Comparison of ENCODE assay signal across 14 mouse cellular contexts in genomic region chr7:24400489-24400888, GRCm38 (mm10). TPM values are rescaled to one million over a fixed set of nuclear protein-coding genes. Genes with fewer than 3 reads are reported as not detected.
DNase-seq lines count a peak whose midpoint lies in the region; ATAC-seq and TF ChIP-seq lines count a peak whose summit lies in the region.
"Not testable (repeated sequence)": the region's sequence is repeated elsewhere in the genome, so short reads cannot be mapped to it uniquely, and the experiment has no call there.
"Had no signal": no experiment of that assay in that cellular context is flagged by ENCODE, and none has a peak within 500 bp of the region (broad histone marks: within the 10 kb centered on the region; RNA-seq: fewer than 3 reads in every experiment).

No protein-coding gene starts in this region.

- H3K36me3 ChIP-seq in forebrain, embryonic 10.5 days (replicated peaks) = peaks cover 45% of the 10 kb centered on the region
- peaks cover 36% of the 10 kb centered on the region for H3K36me3 ChIP-seq in heart, embryonic 13.5 days
- H3K36me3 ChIP-seq in hindbrain, embryonic 16.5 days (ENCODE audit: control insufficient read depth, insufficient read depth, low read length) = not testable (repeated sequence)
- H3K36me3 ChIP-seq in liver, postnatal 0 days (replicated peaks; ENCODE audit: insufficient read depth, low read length) = peaks cover 23% of the 10 kb centered on the region
- H3K36me3 ChIP-seq in midbrain, embryonic 13.5 days = peaks cover 35% of the 10 kb centered on the region
- peaks cover 24% of the 10 kb centered on the region for H3K36me3 ChIP-seq in neural tube, embryonic 15.5 days

- H3K9me3 ChIP-seq in forebrain, embryonic 10.5 days; heart, embryonic 13.5 days; hindbrain, embryonic 16.5 days (ENCODE audit: control insufficient read depth, low read length); liver, postnatal 0 days (ENCODE audit: low read length); midbrain, embryonic 13.5 days; neural tube, embryonic 15.5 days (replicated peaks): not testable (repeated sequence)

- not testable (repeated sequence) for H3K27me3 ChIP-seq in forebrain, embryonic 10.5 days (ENCODE audit: poor library complexity, severe bottlenecking); heart, embryonic 13.5 days (replicated peaks); hindbrain, embryonic 16.5 days (replicated peaks; ENCODE audit: control insufficient read depth, insufficient read depth, low read length); liver, postnatal 0 days (ENCODE audit: insufficient read depth, low read length); midbrain, embryonic 13.5 days; neural tube, embryonic 15.5 days (replicated peaks)

- H3K4me3 ChIP-seq in bone marrow macrophage, adult 2 months (ENCODE audit: insufficient read depth, low read length) = peak overlapping the region; percentile 65; the same call in 1 of the 2 replicates
- H3K4me3 ChIP-seq in forebrain, embryonic 10.5 days = peak overlapping the region; percentile 70
- H3K4me3 ChIP-seq in heart, embryonic 13.5 days = peak overlapping the region; percentile 59
- peak overlapping the region; percentile 64 for H3K4me3 ChIP-seq in hindbrain, embryonic 16.5 days (ENCODE audit: low read length)
- peak overlapping the region; percentile 87; the same call in 1 of the 2 replicates for H3K4me3 ChIP-seq in layer of hippocampus, adult 2 months
- peak overlapping the region; percentile 51 for H3K4me3 ChIP-seq in liver, postnatal 0 days (ENCODE audit: low read depth, low read length)
- H3K4me3 ChIP-seq in midbrain, embryonic 13.5 days (replicated peaks) = peak overlapping the region; percentile 62
- H3K4me3 ChIP-seq in neural tube, embryonic 15.5 days (replicated peaks) = peak overlapping the region; percentile 49

- WGBS in forebrain, embryonic 10.5 days = 92% methylated on average over 4 of the region's 4 CpGs
- 90% methylated on average over 4 of the region's 4 CpGs for WGBS in heart, embryonic 13.5 days
- WGBS in hindbrain, embryonic 16.5 days = 94% methylated on average over 4 of the region's 4 CpGs
- WGBS in liver, postnatal 0 days (ENCODE audit: insufficient replicate concordance) = 74% methylated on average over 4 of the region's 4 CpGs
- 93% methylated on average over 4 of the region's 4 CpGs for whole genome bisulfite sequencing in midbrain, embryonic 13.5 days
- WGBS in neural tube, embryonic 15.5 days = 94% methylated on average over 4 of the region's 4 CpGs

- not testable (repeated sequence) for H3K27ac ChIP-seq in bone marrow macrophage, adult 2 months (ENCODE audit: insufficient read depth, low read depth, low read length); forebrain, embryonic 10.5 days; heart, embryonic 13.5 days (replicated peaks); hindbrain, embryonic 16.5 days (ENCODE audit: low read depth, low read length); layer of hippocampus, adult 2 months; midbrain, embryonic 13.5 days
- H3K27ac ChIP-seq in liver, postnatal 0 days (ENCODE audit: low read depth) = peak overlapping the region; percentile 95; the same call in 1 of the 2 replicates
- H3K27ac ChIP-seq in neural tube, embryonic 15.5 days (replicated peaks) = peak overlapping the region; percentile 94; the same call in 1 of the 2 replicates

- ATAC-seq in heart, embryonic 13.5 days (ENCODE audit: extremely low read depth, insufficient number of reproducible peaks, low FRiP score, low TSS enrichment); hindbrain, embryonic 16.5 days; liver, postnatal 0 days; midbrain, embryonic 13.5 days; neural tube, embryonic 15.5 days (ENCODE audit: low FRiP score): not testable (repeated sequence)

- TF ChIP-seq CTCF in bone marrow macrophage, adult 2 months (IDR thresholded peaks at IDR 0.05; ENCODE audit: low read depth, low read length); liver, postnatal 0 days (IDR thresholded peaks at IDR 0.05; ENCODE audit: low read depth): not testable (repeated sequence)
- TF ChIP-seq CTCF in layer of hippocampus, adult 2 months (conservative IDR thresholded peaks at IDR 0.05) = peak; percentile 19; the same call in 1 of the 2 replicates

- H3K9ac ChIP-seq in heart, embryonic 13.5 days; hindbrain, embryonic 16.5 days (ENCODE audit: low read depth, low read length); midbrain, embryonic 13.5 days (replicated peaks); neural tube, embryonic 15.5 days (replicated peaks): not testable (repeated sequence)
- H3K9ac ChIP-seq in liver, postnatal 0 days (replicated peaks) = peak overlapping the region; percentile 66

- not testable (repeated sequence) for DNase-seq in forebrain, embryonic 10.5 days (ENCODE audit: extremely low spot score, low spot score); layer of hippocampus, adult 2 months (ENCODE audit: low spot score in 2 of 2); liver, postnatal 0 days

- not testable (repeated sequence) for TF ChIP-seq EP300 in liver, postnatal 0 days (IDR thresholded peaks at IDR 0.05; ENCODE audit: low read depth)

- H3K4me1 ChIP-seq in bone marrow macrophage, adult 2 months (ENCODE audit: control insufficient read depth, insufficient read depth, low read length) = peaks cover 22% of the 10 kb centered on the region
- H3K4me1 ChIP-seq in forebrain, embryonic 10.5 days = peaks cover 18% of the 10 kb centered on the region; the same call in 1 of the 2 replicates
- H3K4me1 ChIP-seq in heart, embryonic 13.5 days = peaks cover 17% of the 10 kb centered on the region
- peaks cover 11% of the 10 kb centered on the region for H3K4me1 ChIP-seq in hindbrain, embryonic 16.5 days (ENCODE audit: control insufficient read depth, insufficient read depth, low read depth, low read length)
- H3K4me1 ChIP-seq in liver, postnatal 0 days (ENCODE audit: insufficient read depth) = peaks cover 21% of the 10 kb centered on the region
- peaks cover 11% of the 10 kb centered on the region for H3K4me1 ChIP-seq in midbrain, embryonic 13.5 days (replicated peaks)
- peaks cover 24% of the 10 kb centered on the region; the same call in 1 of the 2 replicates for H3K4me1 ChIP-seq in neural tube, embryonic 15.5 days

- H3K4me2 ChIP-seq in heart, embryonic 13.5 days = peak overlapping the region; percentile 80
- H3K4me2 ChIP-seq in hindbrain, embryonic 16.5 days (ENCODE audit: low read length) = peak overlapping the region; percentile 71
- H3K4me2 ChIP-seq in liver, postnatal 0 days (ENCODE audit: low read depth, low read length) = peak overlapping the region; percentile 79
- peak overlapping the region; percentile 59 for H3K4me2 ChIP-seq in midbrain, embryonic 13.5 days (replicated peaks)
- H3K4me2 ChIP-seq in neural tube, embryonic 15.5 days = peak overlapping the region; percentile 60

- not testable (repeated sequence) for TF ChIP-seq POLR2A in bone marrow macrophage, adult 2 months (IDR thresholded peaks at IDR 0.05; ENCODE audit: borderline replicate concordance, low read depth, low read length)

RNA-seq across cellular contexts. Expression of gene Smg9, which starts 1.1 kb away (rescaled TPM):
- 35.8 and 36.5 TPM in 2 replicates for polyA plus RNA-seq in bone marrow macrophage, adult 2 months (2012; ENCODE audit: insufficient read depth, insufficient read length, missing spikeins)
- 26.5 and 28.5 TPM in 2 replicates for polyA plus RNA-seq in forebrain, embryonic 10.5 days (2016; fragmentation: Nextera tagmentation; extraction: Ambion mirVana)
- 18.1 and 19.3 TPM in 2 replicates for polyA plus RNA-seq in heart, embryonic 13.5 days (2015; fragmentation: Nextera tagmentation; extraction: Ambion mirVana)
- 38.2 and 38.9 TPM in 2 replicates for polyA plus RNA-seq in hindbrain, embryonic 16.5 days (2015; fragmentation: Nextera tagmentation; extraction: Ambion mirVana)
- total RNA-seq in layer of hippocampus, adult 2 months (2021) = 10 to 100 TPM; 34.6 to 43.6 TPM
- 8.2 and 8.7 TPM in 2 replicates for polyA plus RNA-seq in liver, postnatal 0 days (2015; fragmentation: Nextera tagmentation; extraction: Ambion mirVana)
- 32.9 and 33.5 TPM in 2 replicates for polyA plus RNA-seq in midbrain, embryonic 13.5 days (2015; fragmentation: Nextera tagmentation; extraction: Ambion mirVana)
- 34.4 and 38.3 TPM in 2 replicates for polyA plus RNA-seq in neural tube, embryonic 15.5 days (2015; fragmentation: Nextera tagmentation; extraction: Ambion mirVana)

RNA-seq across cellular contexts. Expression of gene Kcnn4, which starts 30.4 kb away (rescaled TPM):
- 50.1 and 51.4 TPM in 2 replicates for polyA plus RNA-seq in bone marrow macrophage, adult 2 months (2012; ENCODE audit: insufficient read depth, insufficient read length, missing spikeins)
- 3.8 and 5.1 TPM in 2 replicates for polyA plus RNA-seq in forebrain, embryonic 10.5 days (2016; fragmentation: Nextera tagmentation; extraction: Ambion mirVana)
- 2.9 and 5.3 TPM in 2 replicates for polyA plus RNA-seq in heart, embryonic 13.5 days (2015; fragmentation: Nextera tagmentation; extraction: Ambion mirVana)
- polyA plus RNA-seq in hindbrain, embryonic 16.5 days (2015; fragmentation: Nextera tagmentation; extraction: Ambion mirVana) = 2.5 and 3.2 TPM in 2 replicates
- total RNA-seq in layer of hippocampus, adult 2 months (2021) = under 1 TPM; 0.64 to 0.67 TPM
- polyA plus RNA-seq in liver, postnatal 0 days (2015; fragmentation: Nextera tagmentation; extraction: Ambion mirVana) = 41.0 and 41.9 TPM in 2 replicates
- 0.40 and 0.66 TPM in 2 replicates for polyA plus RNA-seq in midbrain, embryonic 13.5 days (2015; fragmentation: Nextera tagmentation; extraction: Ambion mirVana)
- polyA plus RNA-seq in neural tube, embryonic 15.5 days (2015; fragmentation: Nextera tagmentation; extraction: Ambion mirVana) = 3.0 and 11.2 TPM in 2 replicates

RNA-seq across cellular contexts. Expression of gene Lypd5, which starts 51.5 kb away (rescaled TPM):
- not detected in 2 replicates for polyA plus RNA-seq in bone marrow macrophage, adult 2 months (2012; ENCODE audit: insufficient read depth, insufficient read length, missing spikeins)
- not detected in 2 replicates for polyA plus RNA-seq in forebrain, embryonic 10.5 days (2016; fragmentation: Nextera tagmentation; extraction: Ambion mirVana)
- not detected in 2 replicates for polyA plus RNA-seq in heart, embryonic 13.5 days (2015; fragmentation: Nextera tagmentation; extraction: Ambion mirVana)
- not detected in 2 replicates for polyA plus RNA-seq in hindbrain, embryonic 16.5 days (2015; fragmentation: Nextera tagmentation; extraction: Ambion mirVana)
- not detected for total RNA-seq in layer of hippocampus, adult 2 months (2021)
- 0.06 TPM in 1 of 2 replicates, not detected in the other for polyA plus RNA-seq in liver, postnatal 0 days (2015; fragmentation: Nextera tagmentation; extraction: Ambion mirVana)
- not detected in 2 replicates for polyA plus RNA-seq in midbrain, embryonic 13.5 days (2015; fragmentation: Nextera tagmentation; extraction: Ambion mirVana)
- polyA plus RNA-seq in neural tube, embryonic 15.5 days (2015; fragmentation: Nextera tagmentation; extraction: Ambion mirVana) = 0.06 TPM in 1 of 2 replicates, not detected in the other
- total RNA-seq: adrenal gland, postnatal 10 days; G1E; gastrocnemius, postnatal 36 days; heart, postnatal 10 days had no signal
- polyA plus RNA-seq: frontal cortex, adult 2 months; G1E; limb, embryonic 10.5 days had no signal

RNA-seq across cellular contexts. Expression of gene Irgc1, which starts 51.6 kb away (rescaled TPM):
- not detected in 2 replicates for polyA plus RNA-seq in bone marrow macrophage, adult 2 months (2012; ENCODE audit: insufficient read depth, insufficient read length, missing spikeins)
- polyA plus RNA-seq in forebrain, embryonic 10.5 days (2016; fragmentation: Nextera tagmentation; extraction: Ambion mirVana) = not detected in 2 replicates
- polyA plus RNA-seq in heart, embryonic 13.5 days (2015; fragmentation: Nextera tagmentation; extraction: Ambion mirVana) = not detected in 2 replicates
- polyA plus RNA-seq in hindbrain, embryonic 16.5 days (2015; fragmentation: Nextera tagmentation; extraction: Ambion mirVana) = not detected in 2 replicates
- not detected for total RNA-seq in layer of hippocampus, adult 2 months (2021)
- polyA plus RNA-seq in liver, postnatal 0 days (2015; fragmentation: Nextera tagmentation; extraction: Ambion mirVana) = 0.18 and 0.28 TPM in 2 replicates
- polyA plus RNA-seq in midbrain, embryonic 13.5 days (2015; fragmentation: Nextera tagmentation; extraction: Ambion mirVana) = not detected in 2 replicates
- not detected in 2 replicates for polyA plus RNA-seq in neural tube, embryonic 15.5 days (2015; fragmentation: Nextera tagmentation; extraction: Ambion mirVana)
- total RNA-seq: gastrocnemius, postnatal 36 days; heart, postnatal 10 days had no signal
- polyA plus RNA-seq: limb, embryonic 10.5 days had no signal
